Mouse (Mus musculus): ENCODE data around the gene Vmn2r10. TPM values are rescaled to one million over a fixed set of nuclear protein-coding genes. Genes with fewer than 3 reads are reported as not detected.
A peak's percentile ranks its signal among the peaks of the same experiment; 100 is the strongest.
"Not testable (repeated sequence)": the region's sequence is repeated elsewhere in the genome, so short reads cannot be mapped to it uniquely, and the experiment has no call there.

Gene Vmn2r10
- total RNA-seq (2021) (not detected), polyA plus RNA-seq (2012; rRNA removed) (not detected in 2 replicates)
- long read RNA-seq, result 0 reads

DNA sequence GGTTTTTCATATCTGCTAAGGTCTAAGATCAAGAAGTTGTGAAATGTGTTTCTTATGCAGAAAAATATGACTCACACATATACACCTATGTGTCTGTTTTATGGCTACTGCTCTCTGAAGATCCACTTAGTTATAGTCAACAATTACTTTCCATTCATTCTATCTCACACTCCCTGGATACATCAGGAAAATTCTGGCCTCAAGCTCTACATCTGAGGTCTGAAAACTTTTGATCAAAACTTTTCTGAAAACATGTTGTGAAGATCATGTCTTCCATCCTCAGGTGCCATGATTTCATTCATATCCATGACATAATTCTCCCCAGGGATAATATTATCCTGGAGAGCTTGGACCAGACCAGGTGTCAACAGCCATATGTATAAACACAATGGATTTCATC is at the start of gene Vmn2r10:
TSS of gene Vmn2r10 (minus strand) at position 101 of the 400 bp plus-strand sequence.
- DNase-seq; H3K79me2 ChIP-seq (replicated peaks; ENCODE audit: control insufficient read depth, insufficient read depth, low read length); intact Hi-C loops (cut with DNase I); H3K36me3 ChIP-seq (ENCODE audit: control insufficient read depth, insufficient read depth, low read length); H3K27me3 ChIP-seq (ENCODE audit: control insufficient read depth, insufficient read depth, low read length); H3K4me3 ChIP-seq; H3K9ac ChIP-seq (ENCODE audit: low read depth, low read length); H3K4me1 ChIP-seq (ENCODE audit: control insufficient read depth, insufficient read depth, low read length); H3K27ac ChIP-seq: not testable (repeated sequence)

DNA sequence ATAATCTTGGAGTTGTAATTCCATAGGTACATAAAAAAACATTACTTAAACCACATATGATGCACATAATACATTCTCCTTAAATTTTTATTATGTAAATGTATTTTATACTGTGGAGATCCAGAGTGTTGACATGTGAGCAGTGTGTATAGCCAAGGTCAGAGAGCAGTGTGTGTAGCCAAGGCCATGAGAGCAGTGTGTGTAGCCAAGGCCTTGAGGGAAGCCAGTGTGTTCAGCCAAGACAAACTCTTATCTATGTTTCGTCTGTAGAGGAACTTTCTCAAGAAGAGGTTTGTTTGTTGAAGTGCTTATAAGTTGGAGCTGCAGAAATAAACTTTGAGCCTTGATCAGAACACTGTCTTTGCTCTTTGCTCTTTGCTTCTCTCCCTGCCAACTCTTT is 49.0 kb upstream of the Vmn2r10 start:
- H3K4me3 ChIP-seq, result no peak overlapping the region
- intact Hi-C loops (cut with DNase I), result no loop called here
- H3K36me3 ChIP-seq (ENCODE audit: control insufficient read depth, insufficient read depth, low read length), result no peaks in the 10 kb centered on the region
- H3K4me1 ChIP-seq (ENCODE audit: control insufficient read depth, insufficient read depth, low read length), result no peaks in the 10 kb centered on the region
- 40% methylated on average over 1 of the region's 1 CpGs for WGBS
- TF ChIP-seq POLR2A (IDR thresholded peaks at IDR 0.05; ENCODE audit: insufficient read depth, low read depth, low read length) (no peak), CTCF (IDR thresholded peaks at IDR 0.05) (no peak), EP300 (IDR thresholded peaks at IDR 0.05; ENCODE audit: insufficient read depth, low read depth, low read length) (no peak)
- H3K79me2 ChIP-seq (replicated peaks; ENCODE audit: control insufficient read depth, insufficient read depth, low read length), result no peaks in the 10 kb centered on the region
- no peak for DNase-seq
- no peak overlapping the region for H3K27ac ChIP-seq
- H3K27me3 ChIP-seq (ENCODE audit: control insufficient read depth, insufficient read depth, low read length), result no peaks in the 10 kb centered on the region
- H3K9ac ChIP-seq (ENCODE audit: low read depth, low read length), result no peak overlapping the region

DNA sequence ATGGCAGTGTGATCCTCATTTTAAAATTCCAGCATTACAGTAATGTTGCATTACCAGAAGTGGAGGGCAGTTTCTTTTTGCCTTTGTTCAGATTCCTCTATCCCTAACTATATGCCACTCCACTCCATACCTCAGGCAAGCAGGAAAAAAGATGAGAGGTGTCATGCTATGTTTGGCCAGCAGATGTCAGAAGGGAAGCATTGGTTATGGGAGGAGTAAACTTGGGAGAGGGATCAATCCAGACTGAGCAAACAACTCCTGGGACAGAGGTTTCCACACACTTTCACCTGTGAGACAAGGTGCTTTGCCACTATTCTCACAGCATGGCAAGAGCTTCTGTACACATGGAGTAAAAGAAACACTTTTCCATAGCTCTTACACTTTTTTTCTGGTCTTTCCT is 26.3 kb upstream of the Vmn2r10 start:
- Histone ChIP-seq H3K79me2 (replicated peaks; ENCODE audit: control insufficient read depth, insufficient read depth, low read length) (no peaks in the 10 kb centered on the region), H3K27ac (no peak overlapping the region), H3K9ac (ENCODE audit: low read depth, low read length) (no peak overlapping the region), H3K4me1 (ENCODE audit: control insufficient read depth, insufficient read depth, low read length) (no peaks in the 10 kb centered on the region), H3K36me3 (ENCODE audit: control insufficient read depth, insufficient read depth, low read length) (no peaks in the 10 kb centered on the region), H3K4me3 (no peak overlapping the region), H3K27me3 (ENCODE audit: control insufficient read depth, insufficient read depth, low read length) (no peaks in the 10 kb centered on the region)
- intact Hi-C loops (cut with DNase I), result no loop called here
- TF ChIP-seq EP300 (IDR thresholded peaks at IDR 0.05; ENCODE audit: insufficient read depth, low read depth, low read length) (no peak), CTCF (IDR thresholded peaks at IDR 0.05) (peak; percentile 13; the same call in 1 of the 2 replicates), POLR2A (IDR thresholded peaks at IDR 0.05; ENCODE audit: insufficient read depth, low read depth, low read length) (no peak)
- DNase-seq, result no peak

DNA sequence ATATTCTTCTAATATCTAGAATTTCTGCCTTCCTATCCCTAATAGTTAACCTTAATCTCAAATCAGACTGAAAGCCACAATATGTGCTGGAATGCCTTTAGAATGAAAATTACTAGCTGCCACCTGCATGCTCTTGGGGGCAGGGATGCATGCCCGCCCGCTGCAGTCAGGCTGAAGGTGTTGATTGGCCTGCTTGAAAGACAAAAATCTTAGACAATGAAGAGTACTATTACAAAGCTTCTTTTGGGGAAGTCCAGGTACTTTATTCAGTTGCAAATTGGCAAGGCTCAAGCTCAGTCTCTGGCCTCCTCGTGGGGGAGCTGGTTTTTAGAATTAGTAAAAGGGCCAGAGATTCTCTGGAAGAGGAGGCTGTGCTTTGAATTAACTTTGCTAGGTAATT is 17.4 kb downstream of the Vmn2r10 start:
- H3K4me3 ChIP-seq, result no peak overlapping the region
- intact Hi-C loops (cut with DNase I), result no loop called here
- no peak for TF ChIP-seq EP300 (IDR thresholded peaks at IDR 0.05; ENCODE audit: insufficient read depth, low read depth, low read length)
- H3K9ac ChIP-seq (ENCODE audit: low read depth, low read length), result no peak overlapping the region
- H3K79me2 ChIP-seq (replicated peaks; ENCODE audit: control insufficient read depth, insufficient read depth, low read length), result no peaks in the 10 kb centered on the region
- H3K36me3 ChIP-seq (ENCODE audit: control insufficient read depth, insufficient read depth, low read length), result no peaks in the 10 kb centered on the region
- H3K27me3 ChIP-seq (ENCODE audit: control insufficient read depth, insufficient read depth, low read length), result no peaks in the 10 kb centered on the region
- DNase-seq, result no peak
- no peaks in the 10 kb centered on the region for H3K4me1 ChIP-seq (ENCODE audit: control insufficient read depth, insufficient read depth, low read length)
- no peak overlapping the region for H3K27ac ChIP-seq
- 75% methylated on average over 3 of the region's 3 CpGs for WGBS

Other genes starting within 250 kb of the Vmn2r10 start
- not detected for gene Rnf212, start 231.5 kb downstream of the Vmn2r10 start, total RNA-seq (2021)
- not detected in 2 replicates for gene Rnf212, start 231.5 kb downstream of the Vmn2r10 start, polyA plus RNA-seq (2012; rRNA removed)
- gene Tmed11, start 211.2 kb downstream of the Vmn2r10 start, total RNA-seq (2021), result not detected
- not detected in 2 replicates for gene Tmed11, start 211.2 kb downstream of the Vmn2r10 start, polyA plus RNA-seq (2012; rRNA removed)
- gene Vmn2r8, start 197.7 kb downstream of the Vmn2r10 start, total RNA-seq (2021), result not detected
- gene Vmn2r8, start 197.7 kb downstream of the Vmn2r10 start, polyA plus RNA-seq (2012; rRNA removed), result not detected in 2 replicates
- not detected for gene Vmn2r9, start 153.9 kb downstream of the Vmn2r10 start, total RNA-seq (2021)
- not detected in 2 replicates for gene Vmn2r9, start 153.9 kb downstream of the Vmn2r10 start, polyA plus RNA-seq (2012; rRNA removed)
- not detected for gene Vmn2r11, start 53.0 kb upstream of the Vmn2r10 start, total RNA-seq (2021)
- not detected in 2 replicates for gene Vmn2r11, start 53.0 kb upstream of the Vmn2r10 start, polyA plus RNA-seq (2012; rRNA removed)
- gene Vmn2r12, start 91.4 kb upstream of the Vmn2r10 start, total RNA-seq (2021), result not detected
- not detected in 2 replicates for gene Vmn2r12, start 91.4 kb upstream of the Vmn2r10 start, polyA plus RNA-seq (2012; rRNA removed)
- gene Vmn2r13, start 185.7 kb upstream of the Vmn2r10 start, total RNA-seq (2021), result not detected
- not detected in 2 replicates for gene Vmn2r13, start 185.7 kb upstream of the Vmn2r10 start, polyA plus RNA-seq (2012; rRNA removed)
- not detected for gene Vmn2r14, start 218.2 kb upstream of the Vmn2r10 start, total RNA-seq (2021)
- not detected in 2 replicates for gene Vmn2r14, start 218.2 kb upstream of the Vmn2r10 start, polyA plus RNA-seq (2012; rRNA removed)